Mouse (Mus musculus): ENCODE measurements around the gene Shank2.

DNA sequence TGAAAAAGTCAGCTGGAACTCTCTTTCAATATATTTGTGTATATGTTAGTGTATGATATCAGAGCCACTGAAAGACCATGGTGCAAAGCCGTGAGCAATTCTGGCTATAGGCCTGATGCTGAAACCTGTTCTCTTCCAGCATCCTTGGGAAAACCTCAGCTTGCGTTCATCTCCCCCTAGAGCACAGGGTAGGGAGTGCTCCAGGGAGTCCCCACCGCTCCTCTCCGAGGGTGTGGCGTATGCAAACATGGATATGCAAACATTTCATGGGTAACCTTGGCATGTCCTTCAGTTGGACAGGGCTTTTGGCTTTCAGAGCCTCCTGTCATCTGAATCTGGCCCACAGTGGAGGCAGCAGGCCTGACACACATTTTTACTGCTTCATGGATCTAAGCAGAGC, 412.9 kb downstream of the Shank2 start:
- TF ChIP-seq CTCF (IDR thresholded peaks at IDR 0.05; ENCODE audit: low read depth) = no peak
- no peak for TF ChIP-seq EP300 (IDR thresholded peaks at IDR 0.05; ENCODE audit: low read depth)
